Comparison of ENCODE assay signal across 9 mouse cellular contexts in genomic region chr1:91038010-91038409, GRCm38 (mm10). TPM values are rescaled to one million over a fixed set of nuclear protein-coding genes. Genes with fewer than 3 reads are reported as not detected.
DNase-seq lines count a peak whose midpoint lies in the region; ATAC-seq lines count a peak whose summit lies in the region.
"Had no signal": no experiment of that assay in that cellular context is flagged by ENCODE, and none has a peak within 500 bp of the region (broad histone marks: within the 10 kb centered on the region; RNA-seq: fewer than 3 reads in every experiment).

No protein-coding gene starts in this region.

- H3K9me3 ChIP-seq in heart, embryonic 10.5 days = no peaks in the 10 kb centered on the region
- H3K9me3 ChIP-seq in heart, embryonic 11.5 days (replicated peaks; ENCODE audit: control insufficient read depth, low read length) = no peaks in the 10 kb centered on the region
- no peaks in the 10 kb centered on the region for H3K9me3 ChIP-seq in limb, embryonic 10.5 days (replicated peaks)
- no peaks in the 10 kb centered on the region for H3K9me3 ChIP-seq in midbrain, embryonic 11.5 days (ENCODE audit: control insufficient read depth, low read length)
- H3K9me3 ChIP-seq: lung, embryonic 15.5 days had no signal

- no peak for ATAC-seq in heart, embryonic 11.5 days (replicated peaks; ENCODE audit: insufficient number of reproducible peaks, low FRiP score, low TSS enrichment)
- ATAC-seq in megakaryocyte-erythroid progenitor cell, adult 5-6 weeks (replicated peaks; ENCODE audit: low FRiP score, low TSS enrichment, poor library complexity, severe bottlenecking) = 0 out of 2 replicates have a peak, but pooled peaks have one; percentile 36
- no peak for ATAC-seq in midbrain, embryonic 11.5 days (ENCODE audit: low FRiP score)

- WGBS in heart, embryonic 10.5 days = 65% methylated on average over 6 of the region's 6 CpGs
- 76% methylated on average over 6 of the region's 6 CpGs for WGBS in heart, embryonic 11.5 days (ENCODE audit: insufficient replicate concordance)
- WGBS in limb, embryonic 10.5 days = 81% methylated on average over 6 of the region's 6 CpGs
- WGBS in midbrain, embryonic 11.5 days = 90% methylated on average over 6 of the region's 6 CpGs

- no peak overlapping the region for H3K4me3 ChIP-seq in heart, embryonic 10.5 days
- no peak overlapping the region for H3K4me3 ChIP-seq in heart, embryonic 11.5 days (ENCODE audit: low read depth, low read length)
- H3K4me3 ChIP-seq in limb, embryonic 10.5 days = no peak overlapping the region
- H3K4me3 ChIP-seq in midbrain, embryonic 11.5 days (ENCODE audit: low read depth, low read length) = no peak overlapping the region
- H3K4me3 ChIP-seq: lung, embryonic 15.5 days had no signal

- H3K27ac ChIP-seq in heart, embryonic 10.5 days = 0 out of 2 replicates have a peak overlapping the region, but pooled peaks have one; percentile 47
- peak overlapping the region; percentile 16; the same call in 1 of the 2 replicates for H3K27ac ChIP-seq in heart, embryonic 11.5 days (ENCODE audit: low read depth, low read length)
- no peak overlapping the region for H3K27ac ChIP-seq in limb, embryonic 10.5 days
- no peak overlapping the region for H3K27ac ChIP-seq in midbrain, embryonic 11.5 days (ENCODE audit: low read depth, low read length)

- no peak overlapping the region for H3K9ac ChIP-seq in heart, embryonic 11.5 days (ENCODE audit: low read depth, low read length)
- H3K9ac ChIP-seq in midbrain, embryonic 11.5 days (ENCODE audit: low read length) = no peak overlapping the region
- H3K9ac ChIP-seq: lung, embryonic 15.5 days had no signal

- H3K27me3 ChIP-seq in heart, embryonic 10.5 days (ENCODE audit: insufficient read depth, poor library complexity, severe bottlenecking) = no peaks in the 10 kb centered on the region
- H3K27me3 ChIP-seq in heart, embryonic 11.5 days (ENCODE audit: control insufficient read depth, insufficient read depth, low read length) = no peaks in the 10 kb centered on the region
- no peaks in the 10 kb centered on the region for H3K27me3 ChIP-seq in limb, embryonic 10.5 days (ENCODE audit: low read depth, poor library complexity, severe bottlenecking)
- H3K27me3 ChIP-seq in midbrain, embryonic 11.5 days (ENCODE audit: control insufficient read depth, insufficient read depth, low read length) = no peaks in the 10 kb centered on the region
- H3K27me3 ChIP-seq: lung, embryonic 15.5 days had no signal

- H3K4me1 ChIP-seq in heart, embryonic 10.5 days = peaks cover 82% of the 10 kb centered on the region
- H3K4me1 ChIP-seq in heart, embryonic 11.5 days (ENCODE audit: control insufficient read depth, insufficient read depth, low read length) = peaks cover 63% of the 10 kb centered on the region
- H3K4me1 ChIP-seq in limb, embryonic 10.5 days = peaks cover 25% of the 10 kb centered on the region
- H3K4me1 ChIP-seq in midbrain, embryonic 11.5 days (ENCODE audit: control insufficient read depth, insufficient read depth, low read length) = no peaks in the 10 kb centered on the region

- H3K4me2 ChIP-seq in heart, embryonic 11.5 days = no peak overlapping the region
- H3K4me2 ChIP-seq in midbrain, embryonic 11.5 days = no peak overlapping the region
- H3K4me2 ChIP-seq: lung, embryonic 15.5 days had no signal

- DNase-seq in heart, embryonic 10.5 days (ENCODE audit: low spot score) = no peak
- DNase-seq in heart, adult 8-10 months (ENCODE audit: low spot score) = no peak
- DNase-seq in CD4-positive, CD25-positive, alpha-beta regulatory T cell, adult 2 months (ENCODE audit: low read depth, low spot score) = peak; percentile 88
- no peak for DNase-seq in right cerebral cortex, postnatal 10 days (ENCODE audit: low spot score in 2 of 2)
- DNase-seq in limb, embryonic 10.5 days (ENCODE audit: low spot score) = no peak
- DNase-seq in midbrain, embryonic 11.5 days (ENCODE audit: low spot score, missing footprints) = no peak

- no peaks in the 10 kb centered on the region; the same call in 1 of the 2 replicates for H3K36me3 ChIP-seq in heart, embryonic 10.5 days
- H3K36me3 ChIP-seq in heart, embryonic 11.5 days (ENCODE audit: control insufficient read depth, insufficient read depth, low read length) = no peaks in the 10 kb centered on the region
- no peaks in the 10 kb centered on the region for H3K36me3 ChIP-seq in limb, embryonic 10.5 days
- no peaks in the 10 kb centered on the region for H3K36me3 ChIP-seq in midbrain, embryonic 11.5 days (ENCODE audit: control insufficient read depth, insufficient read depth, low read length)
- H3K36me3 ChIP-seq: lung, embryonic 15.5 days had no signal

RNA-seq across cellular contexts. Expression of gene Lrrfip1, which starts 39.5 kb away (rescaled TPM):
- polyA plus RNA-seq in heart, embryonic 10.5 days (2016; fragmentation: Nextera tagmentation; extraction: Ambion mirVana) = 91.6 and 129 TPM in 2 replicates
- total RNA-seq in heart, adult 8-10 months (2022) = 10 to 100 TPM; 55.4 to 72.1 (median 61.1) TPM
- 115 and 138 TPM in 2 replicates for polyA plus RNA-seq in heart, embryonic 11.5 days (2014; fragmentation: Nextera tagmentation; extraction: Ambion mirVana)
- 29.4 and 35.8 TPM in 2 replicates for total RNA-seq in megakaryocyte-erythroid progenitor cell, adult 5-6 weeks (2014; fragmentation: Nextera tagmentation)
- 42.4 and 70.7 TPM in 2 replicates for total RNA-seq in megakaryocyte-erythroid progenitor cell, adult 5-6 weeks (2017)
- 21.2 and 21.7 TPM in 2 replicates for polyA plus RNA-seq in limb, embryonic 10.5 days (2016; fragmentation: Nextera tagmentation; extraction: Ambion mirVana)
- polyA plus RNA-seq in midbrain, embryonic 11.5 days (2014; fragmentation: Nextera tagmentation; extraction: Ambion mirVana) = 20.2 and 21.1 TPM in 2 replicates

Comparison
In these comparisons a context has a peak if more than half of its experiments do, and no peak if none do; other contexts are left out.
1. H3K27ac ChIP-seq: peak in heart, embryonic 10.5 days (single experiment) and heart, embryonic 11.5 days (single experiment); none in limb, embryonic 10.5 days (single experiment) and midbrain, embryonic 11.5 days (single experiment).